Mouse (Mus musculus) frontal cortex, postnatal 36 days (tissue): Measurements from ENCODE around the gene Cpsf6.
A peak's percentile ranks its signal among the peaks of the same experiment; 100 is the strongest.

Experiments
- DNase-seq, 2 experiments: peaks; one replicate each; pipeline ENCODE4 v3.0.0; 2022; ENCODE audit warnings: low spot score in 2 of 2

Gene Cpsf6

DNA sequence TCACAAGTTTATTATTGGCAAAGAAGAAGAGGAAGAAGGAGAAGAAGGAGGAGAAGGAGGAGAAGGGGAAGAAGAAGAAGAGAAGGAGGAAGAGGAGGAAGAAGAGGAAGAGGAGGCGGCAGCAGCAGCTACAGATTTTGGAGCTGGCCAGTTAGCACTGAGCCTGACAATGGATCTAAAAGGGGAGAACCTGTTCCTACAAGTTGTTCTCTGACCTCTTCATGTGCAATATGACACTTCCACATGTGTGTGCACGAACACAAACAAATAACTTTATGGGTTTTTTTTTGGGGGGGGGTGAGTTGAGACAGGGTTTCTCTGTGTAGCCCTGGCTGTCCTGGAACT lies 5.2 kb upstream of the Cpsf6 start:
- DNase-seq: no peak

DNA sequence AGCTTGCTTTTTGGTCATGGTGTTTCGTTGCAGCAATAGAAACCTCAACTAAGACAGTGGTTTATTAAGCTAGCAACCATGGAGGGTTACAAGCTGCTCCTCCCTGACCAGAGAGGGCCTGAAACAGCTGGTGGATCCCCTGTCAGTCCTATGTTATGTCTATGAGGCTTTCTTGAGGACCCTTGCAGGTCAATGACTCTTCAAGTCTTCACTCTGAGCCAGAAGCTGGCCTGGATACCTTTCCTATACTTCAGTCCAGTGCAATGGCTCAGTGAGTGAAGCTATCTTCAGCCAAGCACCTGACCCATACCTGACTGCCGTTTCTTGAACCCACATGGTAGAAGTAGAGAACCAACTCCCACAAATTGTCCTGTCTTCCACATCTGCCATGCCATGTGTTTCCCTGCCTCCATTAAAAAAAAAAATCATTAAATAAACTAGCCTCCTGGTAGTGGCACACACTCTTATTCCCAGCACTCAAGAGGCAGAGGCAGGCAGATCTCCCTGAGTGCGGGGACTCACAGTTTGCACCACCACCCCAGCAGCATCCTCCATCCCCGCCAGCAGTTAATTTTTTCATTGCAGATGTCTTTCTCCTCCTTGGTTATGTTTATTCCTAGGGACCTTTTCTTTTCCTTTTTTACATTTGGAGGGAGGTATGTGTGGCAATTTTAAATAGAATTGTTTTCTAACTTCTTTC lies 4.7 kb upstream of the Cpsf6 start:
- DNase-seq: no peak

DNA sequence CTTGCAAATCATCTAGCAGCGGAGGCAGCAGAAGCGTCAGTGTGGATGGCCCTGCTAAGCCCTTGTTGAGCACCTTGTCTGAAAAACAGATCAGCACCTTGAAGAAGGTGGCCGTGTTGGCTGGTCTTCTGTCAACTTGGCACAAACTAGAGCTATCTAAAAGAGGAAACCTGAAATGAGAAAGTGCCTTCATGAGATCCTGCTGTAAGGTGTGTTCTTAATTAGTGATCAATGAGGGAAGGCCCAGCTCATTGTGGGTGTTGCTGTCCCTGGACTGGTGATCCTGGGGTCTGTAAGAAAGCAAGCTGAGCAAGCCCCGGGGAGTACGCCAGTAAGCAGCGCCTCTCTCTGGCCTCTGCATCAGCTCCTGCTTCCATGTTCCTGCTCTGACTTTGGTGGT lies 4.1 kb upstream of the Cpsf6 start:
- no peak for DNase-seq

DNA sequence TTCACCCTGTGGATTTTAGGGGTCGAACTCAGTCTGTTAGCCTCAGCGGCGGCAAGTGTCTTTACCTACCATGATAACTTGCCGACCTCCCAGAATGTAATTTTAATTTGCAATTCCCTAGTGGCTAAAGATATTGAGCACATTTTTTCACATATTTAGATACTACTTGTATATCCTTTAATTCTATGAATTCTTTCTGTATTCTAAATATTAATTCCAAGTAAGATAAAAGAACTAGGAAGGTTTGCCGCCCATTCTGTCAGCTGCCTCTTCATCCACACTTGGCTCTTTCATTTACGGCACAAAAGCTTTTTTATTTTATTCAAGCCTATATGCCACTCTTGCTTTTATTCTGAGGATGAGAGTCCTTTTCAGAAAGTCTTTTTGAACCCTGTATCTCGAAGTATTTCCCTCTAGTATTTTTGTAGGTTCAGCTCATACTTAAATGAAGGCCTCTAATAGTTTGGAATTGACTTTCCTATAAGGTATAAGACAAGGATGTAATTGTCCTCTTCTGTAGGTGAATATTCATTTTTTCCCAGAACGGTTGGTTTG lies 3.3 kb upstream of the Cpsf6 start:
- DNase-seq: no peak

DNA sequence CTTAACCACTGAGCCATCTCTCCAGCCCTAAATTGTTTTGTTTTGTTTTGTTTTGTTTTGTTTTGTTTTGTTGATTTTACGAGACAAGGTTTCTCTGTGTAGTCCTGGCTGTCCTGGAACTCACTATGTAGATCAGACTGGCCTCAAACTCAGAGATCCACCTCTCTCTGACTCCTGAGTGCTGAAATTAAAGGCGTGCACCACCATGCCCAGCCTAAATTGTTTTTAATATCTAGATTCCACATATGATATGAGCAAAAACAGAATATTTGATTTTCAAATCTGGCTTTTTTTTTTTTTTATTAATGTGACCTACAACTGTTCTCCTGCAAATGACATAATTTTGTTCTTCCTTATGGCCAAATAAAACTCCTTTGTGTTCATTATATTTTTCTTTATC lies 2.3 kb upstream of the Cpsf6 start:
- DNase-seq: no peak

DNA sequence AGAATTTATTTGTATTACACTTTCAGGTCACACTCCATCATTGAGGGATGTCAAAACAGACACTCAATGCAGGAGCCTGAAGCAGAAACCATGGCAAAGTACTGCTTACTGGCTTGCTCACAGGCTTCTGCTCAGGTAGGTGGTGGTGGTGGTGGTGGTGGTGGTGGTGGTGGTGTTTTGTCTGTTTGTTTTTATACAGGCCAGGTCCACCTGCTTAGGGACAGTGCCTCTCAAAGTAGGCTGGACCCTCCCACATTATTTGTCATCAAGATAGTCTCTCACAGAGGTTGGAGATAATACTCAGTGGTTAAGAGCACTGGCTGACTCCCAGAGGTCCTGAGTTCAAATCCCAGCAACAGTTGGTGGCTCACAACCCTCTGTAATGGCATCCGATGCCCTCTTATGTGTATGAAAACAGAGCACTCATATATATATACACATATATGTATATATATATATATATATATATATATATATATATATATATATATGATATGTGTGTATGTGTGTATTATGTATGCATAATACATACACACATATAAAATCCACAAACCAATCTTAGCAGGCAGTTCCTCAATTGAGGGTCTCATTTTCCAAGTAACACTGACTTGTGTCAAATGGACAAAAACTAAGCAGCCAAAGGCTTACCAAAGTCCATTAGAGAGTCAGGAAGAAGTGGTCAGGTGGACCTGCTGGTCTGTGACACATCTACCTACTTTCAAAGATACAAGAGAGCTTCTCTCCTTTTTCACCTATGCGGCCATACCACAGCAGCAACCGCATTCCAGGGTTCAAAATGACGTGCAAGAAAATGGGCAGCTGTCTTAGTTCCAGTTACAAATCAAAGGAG lies 1.1 kb upstream of the Cpsf6 start:
- DNase-seq: no peak

DNA sequence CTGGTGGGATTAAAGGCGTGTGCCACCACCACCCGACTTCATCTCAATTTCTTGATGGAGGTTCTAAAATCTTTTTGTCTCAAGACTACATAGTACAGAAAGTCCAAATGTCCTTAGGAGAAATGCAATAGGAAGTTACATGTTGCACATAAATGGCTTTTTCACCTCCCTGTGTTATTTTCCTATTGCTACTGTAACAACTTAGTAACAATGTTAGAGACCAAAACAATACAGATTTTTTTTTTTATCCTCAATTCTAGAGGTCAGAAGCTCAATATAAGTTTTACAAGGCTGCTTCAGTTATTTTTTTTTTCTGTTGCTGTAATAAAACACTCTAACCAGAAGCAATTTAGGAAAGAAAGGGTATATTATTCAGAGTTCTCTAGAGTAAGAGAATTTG lies 374 bp downstream of the Cpsf6 start:
- no peak for DNase-seq

DNA sequence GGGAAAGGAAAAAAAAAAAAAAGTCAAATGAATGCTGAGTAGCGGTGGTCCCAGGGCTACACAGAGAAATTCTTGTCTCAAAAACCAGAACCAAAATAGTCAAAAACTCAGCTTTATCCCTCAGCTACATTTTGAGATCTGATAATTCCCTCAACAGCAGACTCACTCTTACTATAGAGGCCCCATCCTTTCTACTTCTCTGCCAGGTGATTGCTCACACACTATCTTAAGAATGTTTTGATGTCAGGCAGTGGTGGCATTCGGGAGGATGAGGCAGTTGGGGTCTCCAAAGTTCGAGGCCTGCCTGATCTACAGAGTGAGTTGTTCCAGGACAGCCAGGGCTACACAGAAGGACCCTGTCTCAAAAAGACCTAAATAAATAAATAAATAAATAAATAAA lies 1.2 kb downstream of the Cpsf6 start:
- DNase-seq: no peak

DNA sequence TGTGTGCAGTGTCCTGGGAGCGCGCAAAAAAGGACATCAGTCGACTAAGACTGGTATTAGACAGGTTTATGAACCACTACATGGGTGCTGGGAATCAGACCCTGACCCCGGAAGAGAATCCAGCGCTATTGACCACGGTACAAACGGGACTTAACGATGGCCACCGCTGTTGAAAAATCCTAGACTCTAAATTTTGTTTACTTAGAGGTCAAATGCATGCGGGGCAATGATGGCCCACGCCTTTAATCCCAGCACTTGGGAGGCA lies 1.6 kb downstream of the Cpsf6 start:
- no peak for DNase-seq

DNA sequence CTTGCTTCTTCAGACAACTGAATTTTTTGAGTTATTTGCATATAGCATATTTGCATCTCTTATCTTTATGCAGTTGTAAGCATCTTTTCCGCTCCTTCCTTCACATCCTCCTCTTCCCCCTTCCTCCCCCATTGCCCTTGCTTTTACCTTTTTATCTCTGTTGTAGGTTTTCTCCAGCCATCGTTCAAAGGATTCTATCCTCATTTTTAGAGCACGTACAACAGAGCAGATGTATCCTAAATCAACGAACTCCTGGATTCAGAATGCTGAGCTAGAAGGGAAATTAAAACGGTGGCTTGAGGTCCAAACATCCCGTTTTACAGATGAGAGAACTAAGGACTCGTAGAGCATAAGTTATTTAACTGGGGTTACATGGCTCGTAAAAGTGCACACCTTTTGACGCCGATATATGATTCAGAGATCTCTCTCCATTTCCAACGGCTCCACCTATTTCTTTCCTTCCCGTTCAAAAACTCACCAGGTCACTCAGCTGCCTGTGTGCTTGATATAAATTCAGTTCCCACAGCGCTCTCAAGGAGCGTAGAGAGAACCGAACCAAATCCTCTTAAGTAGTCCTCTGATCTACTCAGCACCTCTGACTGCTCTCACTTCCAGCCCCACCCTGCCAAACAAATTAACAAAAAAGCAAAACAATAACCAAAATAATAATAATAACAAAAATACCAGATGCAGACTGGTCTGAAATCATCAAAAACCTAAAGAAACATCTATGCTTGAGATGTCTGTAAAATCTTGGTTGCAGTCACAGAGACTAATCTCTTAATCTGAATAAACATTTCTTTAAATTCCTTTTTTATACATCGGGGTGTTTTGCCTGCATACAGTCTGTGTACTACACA lies 2.2 kb downstream of the Cpsf6 start:
- DNase-seq: no peak

DNA sequence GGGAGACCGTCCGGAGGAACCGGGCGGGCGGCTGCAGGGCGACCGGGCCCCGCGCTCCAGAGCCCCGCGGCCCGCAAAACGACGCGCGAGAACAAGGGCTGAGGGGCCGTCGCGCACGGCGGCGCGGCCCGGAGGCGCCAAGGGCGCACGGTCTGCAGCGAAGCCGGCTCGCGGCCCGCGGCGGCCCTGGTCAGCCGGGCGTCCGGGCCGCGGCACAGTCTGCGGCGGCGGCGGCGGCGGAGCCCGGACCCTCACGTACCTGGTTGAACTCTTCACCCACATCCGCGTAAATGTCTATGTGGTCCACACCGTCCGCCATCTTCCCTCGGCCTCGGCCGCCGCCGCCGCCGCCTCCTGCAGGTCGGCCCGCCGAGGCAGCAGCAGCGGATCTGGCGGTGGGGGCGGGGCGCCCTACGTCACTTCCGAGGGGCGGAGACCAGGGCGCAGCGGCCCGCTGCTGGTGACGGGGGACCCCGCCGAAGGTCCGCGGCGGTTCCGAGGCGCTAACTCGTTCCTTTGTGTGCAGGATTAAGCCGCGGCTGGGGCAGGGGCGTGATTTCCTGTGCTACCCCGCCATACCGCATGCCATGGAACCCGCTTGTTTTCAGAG lies 3.1 kb downstream of the Cpsf6 start:
- peak; percentile 93 to 94 for DNase-seq

DNA sequence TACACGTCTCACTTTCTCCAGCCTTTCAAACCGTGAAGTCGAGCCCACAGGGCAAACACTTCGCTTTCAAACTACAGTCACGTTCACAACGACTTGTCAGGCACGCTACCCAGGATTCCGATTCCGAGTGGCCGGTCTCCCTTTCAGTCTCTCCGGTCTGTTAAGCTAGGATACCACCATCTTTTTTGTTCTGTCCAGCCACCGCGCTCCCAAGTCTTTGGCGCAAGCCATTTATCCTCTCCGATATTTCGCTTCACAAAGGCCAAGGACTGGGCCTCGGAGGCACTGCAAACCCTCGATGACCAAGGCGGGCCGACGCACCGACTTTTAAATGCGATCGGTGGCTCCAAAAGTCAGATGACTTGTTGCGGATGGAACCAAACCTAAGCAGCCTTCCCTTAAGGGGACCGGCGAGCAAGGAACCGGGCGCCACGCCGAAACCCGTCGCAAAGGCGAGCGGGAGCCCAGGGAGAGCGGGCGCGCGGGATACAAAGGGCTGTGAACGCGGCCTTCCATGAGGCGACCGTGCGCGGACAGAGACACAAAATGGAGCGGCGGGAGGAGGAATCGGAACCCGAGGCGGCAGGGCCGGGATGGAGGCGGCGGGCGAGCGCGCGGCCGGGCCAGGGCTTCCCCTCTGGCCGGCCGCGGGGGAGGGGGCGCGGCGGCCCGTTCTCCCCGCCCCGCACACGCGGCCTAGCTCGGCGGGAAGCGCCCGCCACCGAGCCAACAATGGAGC lies 3.8 kb downstream of the Cpsf6 start:
- peak; percentile 50 to 55 for DNase-seq

DNA sequence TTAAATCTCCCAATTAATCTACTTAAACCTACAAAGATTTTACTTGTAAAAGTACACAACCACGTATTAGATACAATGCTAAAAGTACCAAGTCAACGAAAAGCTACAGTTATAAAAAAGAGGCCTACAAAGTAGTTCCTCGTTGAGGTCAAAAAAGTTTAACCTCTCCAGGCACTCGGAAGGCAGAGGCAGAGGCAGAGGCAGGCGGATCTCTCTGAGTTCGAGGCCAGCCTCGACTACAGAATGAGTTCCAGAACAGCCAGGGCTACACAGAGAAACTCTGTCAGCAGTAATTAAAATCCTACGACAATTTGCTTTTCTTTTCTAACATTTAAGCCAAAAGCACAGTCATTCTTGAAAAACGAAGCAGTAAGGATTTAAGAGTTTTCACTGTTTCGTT lies 4.7 kb downstream of the Cpsf6 start:
- DNase-seq: no peak

DNA sequence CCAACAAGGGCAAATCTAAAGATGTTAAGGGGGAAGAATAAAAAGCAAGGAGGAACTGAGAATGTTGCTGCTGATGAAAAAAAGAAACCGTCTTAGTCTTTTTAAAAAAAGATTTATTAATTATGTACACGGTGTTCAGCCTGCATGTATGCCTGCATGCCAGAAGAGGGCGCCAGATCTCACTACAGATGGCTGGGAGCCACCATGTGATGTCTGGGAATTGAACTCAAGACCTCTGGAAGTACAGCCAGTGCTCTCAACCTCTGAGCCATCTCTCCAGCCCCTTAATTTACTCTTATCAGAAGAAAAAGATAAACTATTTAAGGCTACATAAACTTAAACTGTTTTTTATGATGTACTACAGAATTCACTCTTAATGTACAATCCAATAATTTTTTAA lies 16.7 kb downstream of the Cpsf6 start:
- DNase-seq: peak; percentile 31 to 33

DNA sequence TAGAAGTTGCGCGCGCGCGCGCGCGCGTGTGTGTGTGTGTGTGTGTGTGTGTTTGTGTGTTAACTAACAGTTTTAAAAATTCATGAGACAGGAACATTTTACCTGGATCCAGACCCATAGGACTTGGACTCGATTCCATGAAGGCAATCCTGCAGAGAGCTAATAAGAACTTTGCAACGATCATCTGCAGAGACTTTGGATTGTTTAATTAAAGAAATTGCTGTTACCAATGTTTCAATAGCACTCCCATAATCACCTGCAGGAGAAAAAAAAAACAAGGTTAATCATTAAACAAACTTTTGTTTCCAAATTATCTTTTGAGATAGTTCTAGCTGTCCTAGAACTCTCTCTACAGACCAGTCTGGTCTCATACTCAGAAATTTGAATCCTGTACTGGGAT lies 20.9 kb downstream of the Cpsf6 start:
- DNase-seq: no peak

DNA sequence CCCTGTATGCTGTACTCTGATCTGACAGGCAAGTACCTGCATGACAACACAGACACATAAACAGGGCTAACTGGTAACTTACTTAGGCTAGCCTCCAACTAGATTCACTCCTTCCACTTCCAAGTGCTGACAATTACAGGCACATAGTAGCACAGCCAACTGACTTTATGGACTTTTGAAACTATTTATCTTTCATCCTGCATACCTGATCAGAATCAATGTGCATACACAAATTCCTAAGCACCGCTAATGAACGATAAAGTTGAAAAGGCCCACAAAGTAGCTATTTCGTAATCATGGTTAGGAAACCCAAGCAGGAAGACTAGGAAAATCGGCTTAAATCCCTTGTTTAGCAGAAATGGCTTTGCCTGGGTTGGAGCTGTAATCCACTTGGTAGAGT lies 36.8 kb downstream of the Cpsf6 start:
- DNase-seq: no peak

DNA sequence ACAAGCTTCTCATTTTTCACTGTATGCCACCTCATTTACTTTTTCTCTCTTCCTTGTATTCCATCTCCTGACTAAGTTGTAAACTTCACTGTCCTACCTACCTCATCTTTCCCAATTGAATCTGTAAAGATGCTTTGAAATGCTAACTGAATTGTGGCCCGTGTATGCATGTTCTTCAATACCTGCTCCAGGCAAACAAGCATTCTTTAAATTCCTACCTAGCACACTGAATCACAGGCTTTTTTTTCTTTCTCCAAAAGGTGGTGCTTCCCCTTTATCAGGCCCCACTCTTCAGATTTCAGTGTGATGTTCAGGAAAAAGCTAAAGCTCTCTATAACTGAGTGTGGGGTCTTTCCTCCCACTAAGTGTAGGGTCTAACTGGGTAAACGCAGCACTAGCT lies 37.4 kb downstream of the Cpsf6 start:
- no peak for DNase-seq

DNA sequence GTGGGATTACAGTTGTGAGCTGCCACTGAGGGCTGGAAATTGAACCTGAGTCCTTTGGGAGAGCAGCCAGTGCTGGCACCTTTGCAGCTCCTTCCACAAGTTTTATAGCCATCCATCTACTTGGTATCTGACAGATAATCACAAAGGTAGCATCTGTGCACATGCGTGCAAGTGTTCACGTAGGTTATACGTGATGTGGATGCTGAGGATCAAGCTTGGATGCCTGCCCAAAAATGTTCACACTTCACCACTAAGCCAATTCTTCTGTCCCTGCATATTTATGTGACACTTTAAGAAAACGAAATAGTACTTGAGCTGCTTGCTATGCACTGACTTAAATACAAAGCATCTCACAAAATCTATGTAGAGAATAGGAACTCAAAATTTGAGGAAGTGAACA lies 38.8 kb downstream of the Cpsf6 start:
- DNase-seq: no peak

DNA sequence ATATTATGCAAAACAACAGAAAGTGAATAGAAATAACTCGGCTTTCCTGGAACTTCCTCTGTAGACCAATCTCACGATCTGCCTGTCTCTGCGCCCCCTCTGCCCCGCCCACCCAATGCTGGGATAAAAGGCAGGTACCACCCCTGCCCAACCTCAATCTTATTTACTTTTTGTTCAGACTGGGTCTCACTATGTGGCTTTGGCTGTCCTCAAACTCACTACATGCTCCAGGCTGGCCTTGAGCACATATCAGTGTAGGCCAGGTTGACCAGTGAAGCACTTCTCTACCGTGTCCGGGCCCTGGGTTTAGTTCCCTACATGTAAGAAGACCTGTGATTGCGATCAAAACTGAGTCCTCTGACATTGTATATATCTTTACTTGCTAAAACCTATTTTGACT lies 40.6 kb downstream of the Cpsf6 start:
- no peak for DNase-seq

DNA sequence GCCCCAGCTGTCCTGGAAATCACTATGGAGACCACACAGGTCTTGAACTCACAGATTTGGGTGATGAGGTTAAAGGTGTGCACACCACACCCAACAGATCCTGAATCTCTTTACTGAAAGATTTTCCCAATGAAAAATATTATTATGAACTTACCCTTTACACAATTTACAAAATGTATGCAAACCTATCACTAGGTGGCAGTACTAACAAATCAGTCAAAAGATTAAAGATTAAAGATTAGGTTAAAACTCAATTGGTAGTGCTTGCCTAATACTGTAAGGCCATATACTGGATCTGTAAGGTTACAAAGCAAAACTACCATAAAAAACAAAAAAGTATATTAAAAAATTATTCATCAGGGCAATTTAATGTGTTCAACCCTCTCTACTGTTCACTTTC lies 41.9 kb downstream of the Cpsf6 start:
- DNase-seq: no peak

DNA sequence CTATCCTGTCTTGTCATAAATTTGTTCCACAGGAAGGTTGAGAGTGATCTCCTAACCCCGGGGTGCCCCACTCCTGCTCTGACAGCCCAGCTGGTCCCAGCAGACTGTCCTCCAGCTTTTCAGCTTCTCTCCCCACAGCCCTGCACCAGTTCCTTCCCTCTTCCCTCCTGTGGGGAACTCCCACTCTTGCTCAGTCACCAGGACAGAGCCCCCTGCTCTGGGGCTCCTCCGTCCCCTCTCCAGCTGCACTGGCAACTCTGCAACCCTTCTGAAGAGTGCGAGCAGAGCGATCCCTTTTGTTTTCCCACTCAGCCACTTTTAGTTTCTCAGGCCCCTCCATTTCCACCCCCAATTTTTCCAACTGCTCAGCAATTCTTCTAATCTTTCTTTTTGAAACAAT lies 44.2 kb downstream of the Cpsf6 start:
- no peak for DNase-seq

DNA sequence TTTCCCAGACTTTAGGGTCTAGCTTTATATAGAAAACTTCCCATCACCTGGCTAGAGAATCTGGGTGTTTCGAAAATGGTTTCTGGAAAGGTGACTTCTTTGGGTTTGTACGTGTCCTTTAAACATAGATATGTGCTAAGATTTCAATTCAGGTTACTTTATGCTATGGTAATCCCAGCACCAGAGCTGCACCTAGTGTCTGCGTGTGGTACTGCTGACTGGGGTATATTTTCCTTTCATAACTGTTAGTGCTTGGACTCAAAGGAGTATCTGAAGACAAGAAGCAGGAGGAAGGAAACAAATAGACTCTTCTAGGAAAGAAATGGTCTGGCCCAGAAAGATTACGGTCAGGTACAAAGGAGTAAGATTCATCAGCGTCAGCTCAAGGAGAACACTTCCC lies 49.3 kb downstream of the Cpsf6 start:
- no peak for DNase-seq
